Mouse (Mus musculus): ENCODE results near the gene Zdhhc23.

DNA sequence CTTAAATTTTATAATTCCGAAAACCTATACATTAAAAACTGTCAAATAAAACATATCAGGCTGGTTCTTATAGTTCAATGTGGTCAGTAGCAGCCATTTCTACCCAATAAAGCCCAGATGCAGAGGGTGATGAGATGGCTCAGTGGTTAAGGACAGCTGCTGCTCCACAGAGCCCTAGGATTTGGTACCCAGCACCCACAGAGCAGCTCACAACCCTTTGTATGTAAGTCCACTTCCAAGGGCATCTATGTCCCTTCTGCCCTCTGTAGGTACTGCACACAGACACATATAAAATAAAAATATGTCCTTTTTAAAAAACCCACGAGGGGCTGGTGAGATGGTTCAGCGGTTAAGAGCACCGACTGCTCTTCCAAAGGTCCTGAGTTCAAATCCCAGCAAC, 6.7 kb upstream of the Zdhhc23 start:
- TF ChIP-seq POLR2A (IDR thresholded peaks at IDR 0.05; ENCODE audit: insufficient read depth, low read depth, low read length): no peak
- no peak for TF ChIP-seq CTCF (IDR thresholded peaks at IDR 0.05; ENCODE audit: insufficient read depth, low read depth, low read length)
